Mouse (Mus musculus): Measurements from ENCODE around the gene Inafm2.

Inafm2 gene

GRCm38 (mm10) chr2:118783093-118783492, 37.5 kb downstream of the Inafm2 start:
- no peak for DNase-seq (ENCODE audit: low spot score)

- no peak for DNase-seq (ENCODE audit: low spot score)
Measured at GRCm38 (mm10) chr2:118783663-118784062, 38.1 kb downstream of the Inafm2 start.

- no peak for DNase-seq (ENCODE audit: low spot score)
Measured at GRCm38 (mm10) chr2:118786525-118786924, 41.0 kb downstream of the Inafm2 start.

DNA sequence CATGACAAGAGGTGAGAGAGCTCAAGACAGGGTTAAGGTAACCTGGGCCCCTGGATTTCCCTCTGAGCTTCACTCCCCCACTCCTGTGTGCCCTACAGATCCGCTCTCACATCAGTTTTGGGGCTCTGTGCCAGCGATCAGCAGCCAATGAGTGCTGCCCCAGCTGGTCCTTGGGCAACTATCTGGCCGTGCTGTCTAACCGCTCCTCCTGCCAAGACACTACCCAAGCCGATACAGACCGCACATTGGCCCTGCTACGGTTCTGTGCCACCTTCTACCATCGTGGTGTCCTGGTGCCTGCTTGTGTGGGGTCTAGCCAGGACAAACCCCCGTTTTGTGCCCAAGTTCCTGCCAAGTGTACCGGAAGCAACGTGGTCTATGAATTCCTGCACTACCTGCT, 43.9 kb downstream of the Inafm2 start:
- DNase-seq (ENCODE audit: low spot score), result no peak

- DNase-seq (ENCODE audit: low spot score), result no peak
Measured at GRCm38 (mm10) chr2:118790221-118790550, 44.6 kb downstream of the Inafm2 start.

DNA sequence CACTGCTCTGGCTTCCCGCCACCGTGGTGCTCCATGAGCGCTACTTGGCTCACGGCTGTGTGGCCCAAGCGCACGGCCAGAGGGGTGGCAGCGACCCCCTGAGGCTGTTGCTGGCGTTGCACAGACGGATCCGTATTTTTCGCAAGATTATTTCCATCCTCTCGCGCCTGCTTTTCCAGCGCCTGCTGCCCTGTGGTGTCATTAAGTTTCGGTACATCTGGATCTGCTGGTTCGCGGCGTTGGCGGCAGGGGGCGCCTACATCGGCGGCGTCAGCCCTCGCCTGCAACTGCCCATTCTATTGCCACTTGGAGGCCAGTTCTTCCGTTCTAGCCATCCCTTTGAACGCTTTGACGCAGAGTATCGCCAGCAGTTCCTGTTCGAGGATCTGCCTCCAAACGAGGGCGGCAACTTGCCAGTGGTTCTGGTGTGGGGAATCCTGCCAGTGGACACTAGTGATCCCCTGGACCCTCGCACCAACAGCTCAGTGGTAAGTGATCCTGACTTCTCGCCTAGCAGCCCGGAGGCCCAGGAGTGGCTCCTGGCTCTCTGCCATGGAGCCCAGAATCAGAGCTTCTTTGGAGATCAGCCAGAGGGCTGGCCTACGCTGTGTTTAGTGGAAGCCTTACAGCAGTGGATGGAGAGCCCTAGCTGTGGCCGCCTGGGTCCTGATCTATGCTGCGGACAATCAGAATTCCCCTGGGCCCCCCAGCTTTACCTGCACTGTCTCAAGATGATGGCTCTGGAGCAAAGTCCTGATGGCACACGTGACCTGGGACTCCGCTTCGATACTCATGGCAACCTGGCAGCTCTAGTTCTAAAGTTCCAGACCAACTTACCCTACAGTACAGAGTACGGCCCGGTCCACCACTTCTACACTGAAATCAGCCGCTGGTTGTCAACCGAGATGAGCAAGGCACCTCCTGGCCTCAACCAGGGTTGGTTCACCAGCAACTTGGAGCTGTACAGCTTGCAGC, 45.3 kb downstream of the Inafm2 start:
- peak; percentile 53 for DNase-seq (ENCODE audit: low spot score)

DNA sequence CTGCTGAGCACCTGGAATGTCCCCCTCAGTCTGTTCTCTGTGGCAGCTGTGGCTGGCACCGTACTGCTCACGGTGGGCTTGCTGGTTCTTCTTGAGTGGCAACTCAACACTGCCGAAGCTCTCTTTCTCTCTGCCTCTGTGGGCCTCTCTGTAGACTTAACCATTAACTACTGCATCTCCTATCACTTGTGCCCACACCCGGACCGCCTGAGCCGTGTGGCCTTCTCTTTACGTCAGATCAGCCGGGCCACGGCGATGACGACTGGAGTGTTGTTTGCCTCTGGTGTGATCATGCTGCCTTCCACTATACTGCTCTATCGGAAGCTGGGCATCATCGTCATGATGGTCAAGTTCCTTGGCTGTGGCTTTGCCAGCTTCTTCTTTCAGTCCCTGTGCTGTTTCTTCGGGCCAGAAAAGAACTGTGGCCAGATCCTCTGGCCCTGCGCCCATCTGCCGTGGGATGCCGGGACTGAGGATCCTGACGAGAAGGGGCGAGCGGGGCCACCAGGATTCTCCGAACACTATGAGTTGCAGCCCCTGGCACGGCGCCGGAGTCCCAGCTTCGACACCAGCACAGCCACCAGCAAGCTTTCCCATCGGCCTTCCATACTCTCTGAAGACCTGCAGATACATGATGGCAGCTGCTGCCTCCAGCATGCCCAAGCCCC, 46.2 kb downstream of the Inafm2 start:
- no peak for DNase-seq (ENCODE audit: low spot score)

DNA sequence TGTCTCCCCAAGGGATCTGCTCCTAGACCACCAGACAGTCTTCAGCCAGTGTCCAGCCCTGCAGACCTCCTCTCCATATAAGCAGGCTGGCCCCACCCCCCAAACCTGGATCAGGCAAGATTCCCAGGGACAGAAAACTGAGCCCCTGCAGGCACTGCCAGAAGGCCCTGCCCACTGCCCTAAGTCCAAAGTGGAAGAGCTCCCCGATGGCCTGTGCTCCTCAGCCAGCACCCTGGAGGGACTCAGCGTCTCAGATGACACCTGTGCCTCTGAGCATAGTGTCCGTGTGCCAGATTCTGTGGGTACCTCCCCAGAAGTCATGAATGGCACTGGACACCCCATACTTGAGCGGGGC, 46.7 kb downstream of the Inafm2 start:
- no peak for DNase-seq (ENCODE audit: low spot score)

DNA sequence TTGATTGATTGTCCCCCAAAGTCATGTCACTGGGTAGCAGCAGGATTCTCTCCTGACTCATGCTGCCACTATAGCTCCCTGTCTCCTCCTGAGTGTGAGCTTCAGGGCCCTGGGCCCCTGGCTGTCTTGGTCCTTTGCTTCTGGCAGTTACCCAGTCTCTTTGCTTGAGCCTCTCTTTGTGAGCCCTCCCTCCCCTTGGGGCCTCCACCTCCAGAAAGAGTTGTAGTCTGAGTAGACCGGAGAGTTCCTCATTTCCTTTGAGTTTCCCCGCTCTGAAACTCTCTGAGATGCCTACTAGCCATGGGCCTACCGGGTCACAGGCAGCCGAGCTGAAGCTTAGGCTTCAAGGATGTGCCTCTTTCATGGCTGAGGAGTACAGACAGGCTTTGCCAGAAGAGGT, 48.1 kb downstream of the Inafm2 start:
- DNase-seq (ENCODE audit: low spot score), result no peak
